Mouse (Mus musculus): ENCODE measurements around the gene 4931406P16Rik.
"Not testable (repeated sequence)": the region's sequence is repeated elsewhere in the genome, so short reads cannot be mapped to it uniquely, and the experiment has no call there.

The 4931406P16Rik gene

GRCm38 (mm10) chr7:34214644-34215043 lies 98.7 kb downstream of the 4931406P16Rik start:
- no peak for DNase-seq (ENCODE audit: low read depth, low spot score)

- DNase-seq (ENCODE audit: low read depth, low spot score) = no peak
Observed at GRCm38 (mm10) chr7:34213281-34213680, 100.1 kb downstream of the 4931406P16Rik start.

GRCm38 (mm10) chr7:34208027-34208745 lies 105.2 kb downstream of the 4931406P16Rik start:
- DNase-seq (ENCODE audit: low read depth, low spot score) = peak; percentile 63

- peak; percentile 56 for DNase-seq (ENCODE audit: low read depth, low spot score)
Observed at GRCm38 (mm10) chr7:34206331-34206730, 107.0 kb downstream of the 4931406P16Rik start.

- not testable (repeated sequence) for DNase-seq (ENCODE audit: low read depth, low spot score)
Observed at GRCm38 (mm10) chr7:34202147-34202546, 111.2 kb downstream of the 4931406P16Rik start.

- DNase-seq (ENCODE audit: low read depth, low spot score) = no peak
Observed at GRCm38 (mm10) chr7:34200829-34201228, 112.5 kb downstream of the 4931406P16Rik start.

- peak; percentile 90 for DNase-seq (ENCODE audit: low read depth, low spot score)
Observed at GRCm38 (mm10) chr7:34198346-34198745, 115.0 kb downstream of the 4931406P16Rik start.

GRCm38 (mm10) chr7:34196132-34197128 lies 116.9 kb downstream of the 4931406P16Rik start, which contains the start of gene Pdcd2l:
TSS of gene Pdcd2l (minus strand) at chr7:34196661.
- DNase-seq (ENCODE audit: low read depth, low spot score) = peak; percentile 92

GRCm38 (mm10) chr7:34195632-34196031 lies 117.7 kb downstream of the 4931406P16Rik start:
- DNase-seq (ENCODE audit: low read depth, low spot score) = peak; percentile 71

GRCm38 (mm10) chr7:34192825-34193224 lies 120.5 kb downstream of the 4931406P16Rik start:
- no peak for DNase-seq (ENCODE audit: low read depth, low spot score)

- DNase-seq (ENCODE audit: low read depth, low spot score) = no peak
Observed at GRCm38 (mm10) chr7:34189376-34189989, 123.9 kb downstream of the 4931406P16Rik start.

Measured in R1 (cell line).